Mouse (Mus musculus) embryo, embryonic 11 days (tissue): ENCODE measurements around the gene Vmn2r82.
"Not testable (repeated sequence)": the region's sequence is repeated elsewhere in the genome, so short reads cannot be mapped to it uniquely, and the experiment has no call there.

Source experiments
- DNase-seq: peaks from one replicate; pipeline ENCODE4 v3.0.0-alpha.2; 2015

Vmn2r82 gene

GRCm38 (mm10) chr10:79356220-79356619, at the start of gene Vmn2r82:
TSS of gene Vmn2r82 (plus strand) at chr10:79356520.
- not testable (repeated sequence) for DNase-seq

- peak; percentile 37 for DNase-seq
Measured at GRCm38 (mm10) chr10:79322033-79322736, 34.1 kb upstream of the Vmn2r82 start.

- no peak for DNase-seq
Measured at GRCm38 (mm10) chr10:79322737-79323086, 33.6 kb upstream of the Vmn2r82 start.

GRCm38 (mm10) chr10:79399946-79400700, 43.8 kb downstream of the Vmn2r82 start:
- DNase-seq, result not testable (repeated sequence)

- DNase-seq, result no peak
Measured at GRCm38 (mm10) chr10:79417142-79417771, 60.9 kb downstream of the Vmn2r82 start.

- not testable (repeated sequence) for DNase-seq
Measured at GRCm38 (mm10) chr10:79417772-79418170, 61.5 kb downstream of the Vmn2r82 start.

- not testable (repeated sequence) for DNase-seq
Measured at GRCm38 (mm10) chr10:79435141-79435820, 79.0 kb downstream of the Vmn2r82 start.
